Mouse (Mus musculus): Measurements from ENCODE around the gene Ap2a1.

DNA sequence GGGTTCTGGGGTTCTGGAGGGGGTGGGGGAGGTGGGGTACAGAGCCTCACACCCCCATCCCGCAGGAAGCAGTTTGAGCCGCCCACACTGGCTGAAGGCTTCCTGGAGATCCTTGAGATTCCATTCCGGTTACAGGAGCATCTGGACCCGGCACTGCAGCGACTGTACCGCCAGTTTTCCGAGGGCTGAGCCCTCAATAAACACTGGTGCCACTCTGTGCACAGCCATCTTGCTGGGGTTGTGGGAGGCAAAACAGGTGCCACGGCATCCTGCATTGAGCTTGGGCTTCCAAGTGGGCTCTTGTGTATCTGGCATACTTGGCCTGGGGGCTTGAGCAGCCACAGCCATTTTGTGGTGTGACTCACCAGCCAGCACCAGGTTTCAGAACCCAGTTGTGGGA, 66.9 kb downstream of the Ap2a1 start:
- TF ChIP-seq CHD2 (IDR thresholded peaks at IDR 0.05; ENCODE audit: low read depth, low read length) (no peak), ZNF384 (IDR thresholded peaks at IDR 0.05; ENCODE audit: low read depth, low read length) (no peak), HCFC1 (IDR thresholded peaks at IDR 0.05; ENCODE audit: borderline replicate concordance, insufficient read depth, low read length) (no peak), MAFK (IDR thresholded peaks at IDR 0.05; ENCODE audit: insufficient read depth, low read depth, low read length) (no peak)

All from ES-E14 (cell line).